Mouse (Mus musculus): Measurements from ENCODE around the gene Extl2. TPM values are rescaled to one million over a fixed set of nuclear protein-coding genes. Genes with fewer than 3 reads are reported as not detected.
A peak's percentile ranks its signal among the peaks of the same experiment; 100 is the strongest.

Extl2 gene
- total RNA-seq, 2 experiments from 2014 or later, result 10.6 to 15.3 TPM

DNA sequence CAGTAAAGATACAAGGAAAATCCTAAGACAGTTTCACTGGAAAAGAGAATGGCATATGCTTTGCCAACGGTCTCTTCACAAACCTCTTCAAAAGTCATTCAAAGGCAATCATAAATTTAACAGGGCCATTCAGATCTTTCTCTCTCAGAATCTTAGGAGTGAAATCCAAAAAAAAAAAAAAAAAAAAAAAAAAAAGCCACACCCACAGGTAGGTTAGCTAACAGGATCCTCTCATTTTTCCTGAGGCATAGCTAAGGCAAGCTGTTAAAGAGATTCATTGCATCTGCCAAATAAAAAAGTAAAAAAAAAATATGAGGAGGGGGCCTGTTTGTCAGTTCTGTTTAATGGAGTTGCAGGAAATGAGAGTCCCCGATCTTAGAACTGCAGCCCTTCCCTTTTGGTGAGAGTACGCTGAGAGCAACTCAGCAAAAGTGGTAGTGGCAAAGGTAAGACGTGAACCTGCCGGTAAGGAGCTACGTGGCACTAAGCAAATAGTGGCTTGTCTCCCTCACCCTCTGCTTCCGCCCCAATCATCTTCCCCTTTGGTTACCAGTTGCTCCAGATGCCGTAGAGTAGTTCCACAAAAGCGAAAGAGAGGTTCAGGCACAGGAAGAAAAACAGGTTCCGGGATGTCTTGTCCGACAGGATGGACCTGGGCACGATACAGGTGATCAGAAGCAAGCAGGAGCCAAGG is 831 bp upstream of the Extl2 start:
- no peak for DNase-seq (ENCODE audit: low spot score in 2 of 2)

- DNase-seq (ENCODE audit: low spot score in 2 of 2), result peak; percentile 60 to 65
Measured at GRCm38 (mm10) chr3:116007941-116008440, 729 bp downstream of the Extl2 start.

DNA sequence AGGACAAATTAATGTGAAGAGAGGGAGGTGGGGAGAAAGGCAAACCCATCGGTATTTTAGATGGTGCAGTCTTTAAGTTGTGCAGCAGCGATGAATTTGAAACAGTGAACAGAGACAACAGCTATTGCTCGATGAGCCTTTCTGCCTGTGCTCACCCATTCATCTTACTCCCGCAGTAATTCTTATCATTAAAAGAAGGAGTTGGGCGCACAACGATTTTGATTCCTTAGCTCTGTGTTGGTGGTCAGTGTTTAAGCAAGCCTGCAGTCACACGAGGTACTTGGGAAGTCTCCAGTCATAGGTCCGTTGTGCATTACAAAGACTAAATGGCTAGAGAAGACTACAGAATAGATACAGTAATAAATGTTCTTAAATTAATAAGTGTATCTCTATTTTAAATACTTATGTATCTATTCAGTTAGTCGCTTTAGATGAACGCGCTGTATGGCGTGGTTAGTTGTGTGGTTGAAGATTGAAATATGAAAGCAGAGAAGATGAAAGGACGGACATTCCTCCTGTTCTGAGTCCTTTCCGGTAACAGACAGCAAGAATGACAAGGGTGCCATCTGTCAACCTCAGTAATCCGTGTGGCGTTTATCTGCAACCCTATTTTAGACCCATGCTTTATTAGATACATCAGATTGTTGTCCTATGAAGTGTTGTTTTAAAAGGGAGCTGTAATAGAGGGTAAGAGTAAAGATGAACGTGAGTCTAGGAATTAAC is 2.5 kb downstream of the Extl2 start:
- DNase-seq (ENCODE audit: low spot score in 2 of 2), result no peak

DNA sequence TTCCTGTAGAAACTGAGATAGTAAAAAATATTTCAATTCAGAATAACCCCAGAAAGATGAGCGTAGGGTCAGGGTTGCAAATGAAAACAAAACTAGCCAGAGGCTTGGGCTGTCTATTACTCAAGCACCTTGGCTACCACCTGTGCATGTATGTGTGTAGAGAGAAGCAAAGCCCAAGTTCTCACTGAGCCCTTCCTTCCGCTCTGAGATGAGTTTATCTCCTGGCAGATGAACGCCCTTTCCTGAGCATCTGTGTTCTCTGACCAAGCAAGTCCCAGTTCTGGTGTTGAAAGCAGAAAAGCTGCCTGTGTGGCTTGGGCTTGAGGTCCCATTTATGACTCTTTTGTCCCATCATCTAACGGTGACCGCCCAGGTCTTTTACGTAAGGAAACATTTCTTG is 7.6 kb downstream of the Extl2 start:
- DNase-seq (ENCODE audit: low spot score in 2 of 2), result no peak

- no peak for DNase-seq (ENCODE audit: low spot score in 2 of 2)
Measured at GRCm38 (mm10) chr3:116016116-116016515, 8.9 kb downstream of the Extl2 start.

DNA sequence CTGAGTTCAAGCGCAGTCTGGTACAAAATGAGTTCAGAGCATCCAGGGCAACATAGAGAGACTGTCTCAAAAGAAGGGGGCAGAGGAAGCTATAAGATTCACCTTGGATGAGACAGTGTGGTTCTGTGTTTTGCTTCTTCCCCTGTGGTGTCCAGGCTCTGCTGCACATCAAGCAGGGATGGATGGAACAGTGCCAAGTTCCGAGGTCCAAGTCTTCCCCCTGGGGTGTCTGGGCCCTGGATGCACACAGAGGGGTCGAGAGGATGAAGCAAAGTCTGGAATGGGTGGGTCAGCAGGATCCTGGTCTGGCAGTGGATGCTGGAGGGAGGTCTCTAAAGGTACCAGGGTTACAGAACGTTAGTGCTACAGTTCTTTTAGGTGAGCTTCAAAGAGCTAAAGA is 11.3 kb downstream of the Extl2 start:
- DNase-seq (ENCODE audit: low spot score in 2 of 2), result no peak

GRCm38 (mm10) chr3:116019136-116019535 is 11.9 kb downstream of the Extl2 start:
- no peak for DNase-seq (ENCODE audit: low spot score in 2 of 2)

DNA sequence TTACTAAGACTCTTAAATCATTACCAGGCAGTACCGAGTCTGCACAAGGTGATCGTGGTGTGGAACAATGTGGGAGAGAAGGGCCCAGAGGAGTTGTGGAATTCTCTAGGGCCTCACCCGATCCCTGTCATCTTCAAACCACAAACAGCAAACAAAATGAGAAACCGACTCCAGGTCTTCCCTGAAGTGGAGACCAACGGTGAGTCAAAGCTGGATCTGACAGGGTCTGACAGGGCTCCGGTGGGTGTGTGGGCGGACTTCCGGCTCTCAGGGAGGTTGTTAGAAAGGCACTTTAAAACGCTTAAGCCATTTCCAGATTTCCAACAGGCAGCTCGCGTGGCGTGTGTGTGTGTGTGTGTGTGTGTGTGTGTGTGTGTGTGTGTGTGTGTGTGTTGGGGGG is 17.0 kb downstream of the Extl2 start:
- no peak for DNase-seq (ENCODE audit: low spot score in 2 of 2)

GRCm38 (mm10) chr3:116024669-116025068 is 17.4 kb downstream of the Extl2 start:
- no peak for DNase-seq (ENCODE audit: low spot score in 2 of 2)

GRCm38 (mm10) chr3:116025701-116026100 is 18.4 kb downstream of the Extl2 start:
- no peak for DNase-seq (ENCODE audit: low spot score in 2 of 2)

DNA sequence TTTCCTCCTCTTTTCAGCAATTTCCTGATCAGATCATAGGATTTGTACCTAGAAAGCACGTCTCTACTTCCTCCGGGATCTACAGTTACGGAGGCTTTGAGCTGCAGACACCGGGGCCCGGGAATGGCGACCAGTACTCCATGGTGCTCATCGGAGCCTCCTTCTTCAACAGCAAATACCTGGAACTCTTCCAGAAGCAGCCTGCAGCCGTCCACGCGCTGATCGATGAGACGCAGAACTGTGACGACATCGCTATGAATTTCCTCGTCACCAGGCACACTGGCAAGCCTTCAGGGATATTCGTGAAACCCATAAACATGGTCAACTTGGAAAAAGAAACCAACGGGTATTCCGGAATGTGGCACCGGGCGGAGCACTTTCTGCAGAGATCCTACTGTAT is 19.7 kb downstream of the Extl2 start:
- DNase-seq (ENCODE audit: low spot score in 2 of 2), result no peak

GRCm38 (mm10) chr3:116030152-116030788 is 23.0 kb downstream of the Extl2 start:
- no peak for DNase-seq (ENCODE audit: low spot score in 2 of 2)

DNA sequence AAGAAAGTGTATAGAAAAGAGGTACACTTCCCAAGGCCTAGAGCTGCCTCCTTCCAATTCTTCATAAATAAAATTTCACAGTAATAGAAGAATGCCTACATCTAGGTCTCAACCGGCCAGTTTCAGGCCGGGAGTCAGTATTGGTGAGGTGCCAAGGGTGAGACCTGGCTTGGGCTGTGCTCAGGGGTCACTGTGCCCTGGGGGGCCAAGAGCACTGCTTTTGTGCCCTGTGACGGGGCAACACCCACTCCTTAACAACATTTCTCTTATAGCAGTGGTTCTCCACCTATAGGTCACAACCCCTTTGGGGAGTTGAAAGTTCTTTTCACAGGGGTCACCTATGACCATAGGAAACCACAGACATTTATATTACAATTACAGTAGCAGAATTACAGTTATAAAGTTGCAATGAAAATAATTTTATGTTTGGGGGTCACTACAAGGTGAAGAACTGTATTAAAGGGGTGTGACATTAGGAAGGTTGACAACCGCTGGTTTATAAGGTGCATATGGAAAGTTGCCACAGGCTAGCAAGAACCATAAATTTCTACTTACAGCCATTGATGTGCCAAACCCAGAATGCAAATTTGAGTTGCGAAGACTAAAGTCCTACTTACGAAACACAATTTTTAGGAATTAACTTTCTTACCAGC is 26.1 kb downstream of the Extl2 start:
- no peak for DNase-seq (ENCODE audit: low spot score in 2 of 2)

DNA sequence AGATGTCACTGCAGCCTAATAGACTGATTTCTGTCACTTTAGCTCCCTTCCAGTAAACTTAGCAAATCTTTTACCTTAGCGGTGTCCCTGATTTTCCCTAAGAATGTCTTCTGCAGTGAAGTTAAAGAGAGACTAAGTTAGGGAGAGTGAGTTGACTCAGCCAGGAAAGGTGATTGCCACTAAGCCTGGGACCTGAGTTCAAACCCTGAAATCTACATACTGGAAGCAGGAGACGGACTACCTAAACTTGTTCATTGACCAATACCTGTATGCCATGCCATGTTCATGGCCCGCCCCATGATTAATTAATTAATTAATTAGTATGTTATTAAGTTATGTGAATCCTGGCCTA is 26.6 kb downstream of the Extl2 start:
- DNase-seq (ENCODE audit: low spot score in 2 of 2), result no peak

GRCm38 (mm10) chr3:116040776-116041175 is 33.5 kb downstream of the Extl2 start:
- no peak for DNase-seq (ENCODE audit: low spot score in 2 of 2)

GRCm38 (mm10) chr3:116046000-116046399 is 38.7 kb downstream of the Extl2 start:
- DNase-seq (ENCODE audit: low spot score in 2 of 2), result no peak

DNA sequence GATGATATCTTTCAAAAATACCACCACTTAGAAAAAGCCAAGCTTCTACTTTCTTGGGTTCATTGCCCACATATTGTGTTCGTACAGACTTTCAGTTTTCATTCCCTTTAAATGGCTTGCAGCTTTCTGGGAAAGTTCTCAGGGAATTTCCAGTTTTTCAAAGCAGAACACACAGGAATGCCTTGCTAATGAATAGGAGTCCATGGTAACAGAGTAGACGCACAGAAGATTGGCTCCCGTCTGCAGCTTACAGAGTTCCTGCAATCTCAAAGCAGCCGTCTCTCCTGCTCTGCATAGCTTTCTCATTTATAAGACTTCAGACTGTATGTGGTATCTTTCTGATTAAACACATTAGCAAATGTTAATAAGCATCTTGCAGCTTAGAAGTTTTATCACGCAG is 39.8 kb downstream of the Extl2 start:
- DNase-seq (ENCODE audit: low spot score in 2 of 2), result no peak

GRCm38 (mm10) chr3:116057078-116057477 is 49.8 kb downstream of the Extl2 start:
- DNase-seq (ENCODE audit: low spot score in 2 of 2), result no peak

DNA sequence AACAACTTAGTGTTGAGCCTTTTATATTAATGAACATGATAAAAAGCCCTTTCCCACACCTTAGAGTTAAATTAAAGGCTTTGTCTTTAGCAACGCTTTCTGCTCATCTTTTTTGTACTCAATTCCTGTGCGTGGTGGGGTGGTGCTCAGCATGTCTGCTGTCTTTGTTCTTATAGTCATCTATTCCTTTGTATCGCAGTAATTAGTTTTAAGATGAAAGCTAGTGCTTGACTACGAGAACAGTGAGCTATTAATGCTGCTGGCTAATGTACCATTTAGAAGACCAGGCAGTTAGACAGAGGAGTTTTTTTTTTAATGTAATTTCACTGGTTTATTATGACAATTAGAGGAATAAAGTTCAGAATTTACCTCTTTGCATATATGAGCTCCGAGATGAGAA is 53.1 kb downstream of the Extl2 start:
- DNase-seq (ENCODE audit: low spot score in 2 of 2), result no peak

- no peak for DNase-seq (ENCODE audit: low spot score in 2 of 2)
Measured at GRCm38 (mm10) chr3:116062141-116062540, 54.9 kb downstream of the Extl2 start.

- no peak for DNase-seq (ENCODE audit: low spot score in 2 of 2)
Measured at GRCm38 (mm10) chr3:116072584-116072983, 65.3 kb downstream of the Extl2 start.

GRCm38 (mm10) chr3:116076739-116077138 is 69.5 kb downstream of the Extl2 start:
- no peak for DNase-seq (ENCODE audit: low spot score in 2 of 2)
